Mouse (Mus musculus) spleen, adult 2 months (tissue): ENCODE measurements around the gene Mpnd. TPM values are rescaled to one million over a fixed set of nuclear protein-coding genes. Genes with fewer than 3 reads are reported as not detected.

Experiments
- DNase-seq, 2 experiments: peaks; one replicate each; pipeline versions ENCODE4 v3.0.0 to v3.0.0-alpha.2; 2012 to 2021; ENCODE audit warnings: low spot score in 2 of 2, low read depth in 1 of 2
- H3K27ac ChIP-seq: fragments of 200-500 bp; 2 replicates; pipeline ENCODE4 v1.5.1; 2012; ENCODE audit warnings: low read length, inconsistent platforms; ENCODE audit not compliant: insufficient read depth
- H3K27me3 ChIP-seq: fragments of 200-500 bp; 2 replicates; pipeline ENCODE4 v1.6.1; 2012; ENCODE audit warnings: mild to moderate bottlenecking, moderate library complexity, low read length, inconsistent platforms; ENCODE audit not compliant: control insufficient read depth, insufficient read depth
- H3K36me3 ChIP-seq: fragments of 200-500 bp; 2 replicates; pipeline ENCODE4 v1.6.1; 2012; ENCODE audit warnings: mild to moderate bottlenecking, low read length, inconsistent platforms; ENCODE audit not compliant: control insufficient read depth, insufficient read depth
- H3K4me1 ChIP-seq: fragments of 200-500 bp; 2 replicates; pipeline ENCODE4 v1.6.1; 2011; ENCODE audit warnings: inconsistent platforms; ENCODE audit not compliant: control insufficient read depth, insufficient read depth, insufficient read length
- H3K4me3 ChIP-seq: fragments of 200-500 bp; 2 replicates; pipeline ENCODE4 v1.5.1; 2011; ENCODE audit warnings: mild to moderate bottlenecking, inconsistent platforms; ENCODE audit not compliant: insufficient read depth, insufficient read length; ENCODE audit errors: extremely low read depth
- CTCF ChIP-seq: fragments of 200-500 bp; IDR thresholded peaks from 2 replicates; pipeline ENCODE4 v1.5.1; 2011; ENCODE audit warnings: mild to moderate bottlenecking, inconsistent platforms; ENCODE audit not compliant: insufficient read depth, insufficient read length, insufficient replicate concordance; ENCODE audit errors: extremely low read depth
- POLR2A ChIP-seq: fragments of 200-500 bp; IDR thresholded peaks from 2 replicates; pipeline ENCODE4 v1.6.1; 2011; ENCODE audit warnings: low read depth, low read length, inconsistent platforms
- WGBS: fragments of 180-500 bp; shearing (Covaris S2); methylation state at CpG from one replicate; pipeline ENCODE4 v1.1.7; 2018; 5-methylcytosine and 5-hydroxymethylcytosine counted together
- polyA plus RNA-seq: library from polyadenylated mRNA; depleted of rRNA; stranded (reverse); fragments of >200 nt; gene quantifications from 2 replicates; pipeline ENCODE4 v1.2.3, GENCODE M21; 2012

Mpnd gene
- polyA plus RNA-seq, 1 experiment, result 76.7 TPM

DNA sequence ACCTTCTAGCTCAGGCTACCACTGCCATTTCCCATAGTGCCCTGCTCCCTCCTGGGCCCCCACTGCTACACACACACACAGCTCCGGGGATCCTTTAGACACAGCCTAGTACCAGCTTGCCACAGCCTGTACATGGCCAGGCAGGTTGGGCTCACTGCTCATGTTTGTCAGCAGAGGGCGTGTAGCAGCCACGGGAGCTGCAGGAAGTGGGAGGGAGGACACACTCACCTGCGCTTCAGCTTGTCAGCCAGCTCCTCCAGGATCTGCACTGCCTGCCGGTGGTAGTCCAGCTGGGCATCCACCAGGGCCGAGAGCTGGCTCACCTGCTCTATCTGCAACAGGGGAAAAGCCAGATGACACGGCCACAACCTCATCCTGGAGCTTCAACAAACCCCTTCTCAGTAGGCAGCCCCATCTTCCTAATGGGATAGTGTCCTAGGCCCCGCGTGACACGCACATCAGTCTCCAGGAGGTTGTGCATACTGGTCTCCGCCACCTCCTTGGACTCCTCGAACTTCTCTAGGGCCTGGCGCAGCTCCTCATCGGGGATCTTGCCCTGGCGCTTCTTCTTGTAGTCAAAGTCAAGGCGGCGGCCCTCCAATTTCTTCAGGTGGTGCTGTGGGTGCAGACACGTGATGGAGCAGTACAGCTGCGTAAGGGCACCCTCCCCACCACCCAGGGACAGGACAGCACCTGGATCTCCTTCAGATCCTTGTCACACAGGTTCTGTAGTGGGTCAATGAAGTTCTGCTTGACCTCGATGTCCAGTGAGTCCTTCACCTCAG, 13.0 kb downstream of the Mpnd start:
- H3K36me3 ChIP-seq, result peaks cover 34% of the 10 kb centered on the region
- 72% methylated on average over 20 of the region's 20 CpGs for WGBS
- peak in 1 of 2 experiments; percentile 71 for DNase-seq

GRCm38 (mm10) chr17:56020400-56021084, 15.0 kb downstream of the Mpnd start:
- no peak overlapping the region for H3K4me3 ChIP-seq
- TF ChIP-seq POLR2A, result no peak
- 73% methylated on average over 6 of the region's 6 CpGs for WGBS
- no peak for DNase-seq
- no peaks in the 10 kb centered on the region for H3K27me3 ChIP-seq
- peaks cover 47% of the 10 kb centered on the region for H3K4me1 ChIP-seq
- peaks cover 27% of the 10 kb centered on the region for H3K36me3 ChIP-seq
- peak overlapping the region; percentile 43 for H3K27ac ChIP-seq

More for the DNA sequence above, 13.0 kb downstream of the Mpnd start:
- H3K4me1 ChIP-seq, result peaks cover 35% of the 10 kb centered on the region
- no peaks in the 10 kb centered on the region for H3K27me3 ChIP-seq
- H3K4me3 ChIP-seq, result no peak overlapping the region
- H3K27ac ChIP-seq, result no peak overlapping the region
- TF ChIP-seq POLR2A, result no peak
- TF ChIP-seq CTCF, result peak; percentile 59; the same call in 1 of the 2 replicates

DNA sequence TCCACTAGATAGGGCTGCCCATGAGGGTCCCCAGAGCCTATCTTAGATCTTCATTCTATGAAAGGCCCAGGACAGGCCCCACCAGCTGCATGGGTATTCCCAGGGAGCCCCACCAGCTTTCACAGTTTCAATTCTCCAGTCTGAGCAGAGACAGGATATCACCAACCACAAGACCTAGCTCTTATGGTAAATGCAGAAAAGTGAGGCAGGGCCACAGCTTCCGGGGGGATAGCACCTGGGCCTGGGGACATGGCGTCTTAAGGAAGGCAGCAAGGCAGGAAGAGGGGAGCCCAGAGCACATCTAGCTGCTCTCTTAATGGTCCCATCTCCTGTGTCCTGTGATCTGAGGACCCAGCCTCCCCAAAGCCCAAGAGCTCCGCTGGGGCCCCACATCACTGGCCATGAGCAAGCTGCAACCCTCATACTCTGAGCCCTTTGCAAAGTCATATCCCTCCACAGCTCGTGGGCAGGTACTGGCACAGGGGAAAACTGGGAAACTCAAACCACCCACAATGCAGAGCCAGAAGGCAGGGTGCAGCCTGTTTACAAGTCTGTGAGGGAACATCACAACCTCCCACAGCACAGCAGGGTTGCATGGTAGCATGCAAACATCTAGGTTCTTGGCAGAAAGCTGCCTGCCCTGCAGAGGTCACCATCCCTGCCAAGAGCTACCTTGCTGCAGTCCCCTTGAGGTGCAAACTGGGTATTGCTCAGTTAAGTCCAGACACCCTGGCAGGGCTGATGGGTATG, 15.8 kb downstream of the Mpnd start:
- no peak overlapping the region for H3K4me3 ChIP-seq
- peak overlapping the region; percentile 43 for H3K27ac ChIP-seq

DNA sequence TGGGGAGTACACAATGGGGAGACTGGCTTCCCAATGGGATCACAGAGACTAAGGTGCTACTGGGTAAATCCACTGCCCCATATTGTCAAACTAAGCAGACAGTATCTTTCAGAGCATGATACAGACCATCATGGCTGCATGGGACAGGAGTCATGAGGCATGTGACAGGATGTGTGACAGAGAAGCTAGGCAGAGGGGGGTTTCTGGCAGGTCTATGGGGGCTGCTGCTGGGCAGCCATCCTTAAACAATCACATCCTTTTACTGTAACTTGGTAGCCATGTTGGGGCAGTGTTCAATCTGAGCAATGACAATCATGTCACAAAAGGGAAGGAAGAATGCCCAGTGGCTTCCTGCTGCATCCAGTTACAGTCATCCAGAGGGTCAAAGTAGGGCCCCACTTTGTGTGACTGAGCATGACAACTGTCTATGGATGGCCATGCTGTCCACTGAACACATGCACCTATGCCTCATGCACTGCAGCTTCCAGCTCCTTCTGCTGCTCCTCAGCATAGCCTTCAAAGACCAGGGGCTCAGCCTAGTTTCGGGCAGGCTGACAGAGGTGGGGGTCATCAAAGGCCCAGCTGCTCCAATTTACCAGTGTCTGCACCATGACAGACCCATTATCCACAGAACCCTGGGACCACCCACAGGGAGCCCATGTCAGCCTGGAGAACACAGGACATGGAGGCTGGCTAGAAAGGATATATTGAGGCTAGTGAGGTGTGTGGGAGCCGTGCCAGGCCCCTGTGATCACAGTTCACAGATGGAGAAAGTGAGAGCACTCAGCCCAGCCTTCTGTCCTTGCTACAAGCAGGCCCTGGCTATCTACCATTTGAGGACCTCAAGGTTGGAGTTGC, 16.8 kb downstream of the Mpnd start:
- Histone ChIP-seq H3K27me3 (no peaks in the 10 kb centered on the region), H3K27ac (peak overlapping the region; percentile 43), H3K4me3 (no peak overlapping the region), H3K4me1 (peaks cover 49% of the 10 kb centered on the region), H3K36me3 (peaks cover 11% of the 10 kb centered on the region)
- no peak for DNase-seq
- 82% methylated on average over 2 of the region's 2 CpGs for WGBS
- TF ChIP-seq POLR2A (no peak), CTCF (no peak)

More for the DNA sequence above, 15.8 kb downstream of the Mpnd start:
- Histone ChIP-seq H3K36me3 (peaks cover 21% of the 10 kb centered on the region), H3K4me1 (peaks cover 49% of the 10 kb centered on the region), H3K27me3 (no peaks in the 10 kb centered on the region)
- 16% methylated on average over 4 of the region's 4 CpGs for WGBS
- TF ChIP-seq CTCF (no peak), POLR2A (no peak)
- DNase-seq, result peak in 1 of 2 experiments; percentile 34

DNA sequence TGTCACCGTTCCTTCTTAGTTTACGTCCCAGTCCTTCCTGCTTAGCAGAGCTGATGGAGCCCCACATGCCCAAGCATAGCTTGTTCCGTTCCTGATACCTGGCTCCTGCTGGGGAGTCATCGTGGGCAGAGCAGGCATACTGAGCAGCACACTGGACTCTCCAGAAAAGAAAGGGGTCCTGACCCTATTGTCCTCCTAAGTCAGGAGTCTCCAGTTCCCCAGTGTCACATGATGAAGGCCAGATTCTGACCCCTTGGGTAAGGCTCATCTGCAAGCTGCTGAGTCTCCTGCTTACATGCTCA, 17.4 kb downstream of the Mpnd start:
- Histone ChIP-seq H3K27me3 (no peaks in the 10 kb centered on the region), H3K4me1 (peaks cover 52% of the 10 kb centered on the region), H3K4me3 (no peak overlapping the region), H3K36me3 (peaks cover 5% of the 10 kb centered on the region; the same call in 1 of the 2 replicates), H3K27ac (peak overlapping the region; percentile 43)
- WGBS, result 84% methylated on average over 4 of the region's 4 CpGs
- no peak for DNase-seq
- TF ChIP-seq CTCF, result no peak

DNA sequence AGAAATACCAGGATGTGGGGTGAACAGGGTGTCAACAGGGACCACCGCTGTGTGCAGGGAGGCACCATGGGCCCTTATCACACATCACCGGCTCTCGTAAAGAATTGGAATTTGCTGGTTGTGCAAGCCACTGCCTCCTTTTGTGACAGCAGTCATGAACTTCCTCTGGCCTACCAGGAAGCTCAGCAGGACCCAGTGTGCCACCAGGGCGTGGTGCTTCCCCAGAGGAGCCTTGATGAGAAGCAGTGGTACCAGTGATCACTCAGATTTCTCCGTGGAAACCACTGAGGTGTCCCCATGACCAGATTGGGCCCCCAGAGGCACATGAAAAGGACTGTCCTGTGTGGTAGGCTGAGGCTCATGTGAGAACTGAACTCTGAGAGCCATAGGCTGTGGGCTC, 17.9 kb downstream of the Mpnd start:
- Histone ChIP-seq H3K36me3 (0 out of 2 replicates have a peak, but pooled peaks cover 2% of the 10 kb centered on the region), H3K27ac (peak overlapping the region; percentile 43), H3K4me1 (peaks cover 52% of the 10 kb centered on the region), H3K4me3 (no peak overlapping the region), H3K27me3 (no peaks in the 10 kb centered on the region)
- no peak for TF ChIP-seq CTCF
- TF ChIP-seq POLR2A, result no peak
- peak in 1 of 2 experiments; percentile 38 for DNase-seq
- 38% methylated on average over 5 of the region's 5 CpGs for WGBS
